Mouse (Mus musculus) liver, embryonic 14.5 days (tissue): ENCODE results near the gene Ankrd36.

Source experiments
- CTCF ChIP-seq: IDR thresholded peaks from 2 replicates; pipeline ENCODE4 v1.5.1; 2016; ENCODE audit warnings: antibody characterized with exemption, low read depth, control low read depth
- EP300 ChIP-seq: IDR thresholded peaks from 2 replicates; pipeline ENCODE4 v1.6.1; 2016; ENCODE audit warnings: antibody characterized with exemption, low read depth

DNA sequence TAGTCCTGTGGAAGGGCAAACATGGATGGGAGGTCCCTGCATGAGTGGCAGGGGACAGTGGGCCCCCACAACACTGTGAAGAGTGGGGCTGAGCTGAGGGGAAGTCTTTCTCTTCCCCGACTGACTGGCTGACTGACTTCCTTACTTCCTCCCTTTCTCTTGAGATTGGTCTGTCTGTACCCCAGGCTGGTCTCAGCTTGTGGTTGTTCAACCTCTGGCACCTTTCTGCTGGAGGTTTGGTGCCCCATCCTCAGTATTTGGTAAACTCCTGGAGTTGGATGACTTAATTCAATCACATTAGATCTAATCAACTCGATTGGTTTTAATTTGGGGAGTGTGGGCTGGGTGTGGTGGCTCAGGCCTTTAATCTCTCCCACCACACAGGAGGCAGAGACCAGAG lies 3.0 kb upstream of the Ankrd36 start:
- TF ChIP-seq CTCF: no peak
- TF ChIP-seq EP300: no peak
